Mouse (Mus musculus): ENCODE data around the gene Pla2g6. TPM values are rescaled to one million over a fixed set of nuclear protein-coding genes. Genes with fewer than 3 reads are reported as not detected.
A peak's percentile ranks its signal among the peaks of the same experiment; 100 is the strongest.

Gene Pla2g6
- polyA plus RNA-seq, 1 experiment from 2014 or later, result 11.0 TPM

DNA sequence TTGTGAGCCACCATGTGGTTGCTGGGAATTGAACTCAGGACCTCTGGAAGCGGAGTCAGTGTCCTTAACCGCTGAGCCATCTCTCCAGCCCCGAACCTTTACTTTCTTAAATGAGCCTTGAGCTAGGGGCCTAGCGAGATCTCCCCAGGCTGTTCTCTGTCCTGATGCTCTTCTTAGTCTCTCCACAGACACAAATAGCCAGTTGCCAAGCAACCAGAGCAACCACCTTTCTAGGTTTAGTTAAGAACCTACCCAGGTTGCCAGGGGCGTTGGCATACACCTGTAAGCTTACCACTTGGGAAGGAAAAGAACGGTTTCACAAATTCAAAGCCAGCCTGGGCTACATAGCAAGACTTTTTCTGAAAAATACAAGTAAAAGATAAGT, 1.8 kb upstream of the Pla2g6 start:
- Histone ChIP-seq H3K4me3 (replicated peaks) (no peak overlapping the region), H3K36me3 (no peaks in the 10 kb centered on the region), H3K27ac (no peak overlapping the region), H3K27me3 (no peaks in the 10 kb centered on the region), H3K9me3 (no peaks in the 10 kb centered on the region), H3K4me1 (replicated peaks) (peaks cover 24% of the 10 kb centered on the region), H3K4me2 (no peak overlapping the region), H3K9ac (replicated peaks) (no peak overlapping the region)
- no peak for ATAC-seq (ENCODE audit: insufficient number of reproducible peaks, insufficient read depth, low FRiP score, low TSS enrichment, low read depth)
- 93% methylated on average over 6 of the region's 6 CpGs for WGBS

DNA sequence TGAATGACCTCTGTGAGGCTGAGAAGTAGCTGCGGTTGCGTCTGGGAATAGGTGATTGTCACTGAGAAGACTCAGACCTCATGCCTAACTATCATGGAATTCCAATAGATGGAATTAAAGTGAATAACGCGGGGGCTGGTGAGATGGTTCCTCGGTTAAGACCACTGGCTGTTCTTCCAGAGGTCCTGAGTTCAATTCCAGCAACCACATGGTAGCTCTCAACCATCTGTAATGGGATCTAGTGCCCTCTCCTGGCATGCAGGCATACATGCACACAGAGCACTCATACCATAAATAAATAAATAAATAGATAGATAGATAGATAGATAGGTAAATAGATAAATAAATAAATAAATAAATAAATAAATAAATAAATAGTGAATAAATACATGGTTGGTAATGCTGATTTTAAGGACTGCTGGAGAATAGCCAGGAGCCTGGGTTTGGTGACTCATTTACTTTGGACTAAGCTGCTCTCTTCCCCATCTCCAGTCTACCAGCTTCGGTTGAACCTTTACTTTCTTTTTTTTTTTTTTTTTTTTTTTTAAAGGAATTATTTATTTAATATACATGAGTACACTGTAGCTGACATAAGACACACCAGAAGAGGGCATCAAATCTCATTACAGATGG, 1.3 kb upstream of the Pla2g6 start:
- Histone ChIP-seq H3K4me3 (replicated peaks) (no peak overlapping the region), H3K9ac (replicated peaks) (no peak overlapping the region), H3K27ac (no peak overlapping the region), H3K36me3 (no peaks in the 10 kb centered on the region), H3K9me3 (no peaks in the 10 kb centered on the region), H3K27me3 (no peaks in the 10 kb centered on the region), H3K4me1 (replicated peaks) (peaks cover 22% of the 10 kb centered on the region; the same call in 1 of the 2 replicates), H3K4me2 (no peak overlapping the region)
- WGBS, result 94% methylated on average over 6 of the region's 6 CpGs
- no peak for ATAC-seq (ENCODE audit: insufficient number of reproducible peaks, insufficient read depth, low FRiP score, low TSS enrichment, low read depth)

DNA sequence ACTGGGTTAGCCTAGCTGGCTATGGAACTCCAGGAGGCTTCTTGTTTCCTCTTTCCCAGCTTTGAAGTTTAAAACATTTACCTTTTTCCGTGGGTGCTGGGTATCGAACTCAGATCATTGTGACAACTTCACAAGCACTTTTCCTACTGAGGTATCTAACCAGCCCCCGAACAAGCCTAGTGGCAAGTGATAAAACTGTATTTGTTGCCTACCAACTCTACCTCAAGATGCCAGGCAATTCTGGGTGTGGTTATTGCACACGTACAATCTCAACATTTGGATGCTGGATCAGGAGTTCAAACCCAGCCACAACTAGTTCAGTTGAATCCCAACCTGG, 717 bp upstream of the Pla2g6 start:
- H3K4me1 ChIP-seq (replicated peaks), result peaks cover 25% of the 10 kb centered on the region
- ATAC-seq (ENCODE audit: insufficient number of reproducible peaks, insufficient read depth, low FRiP score, low TSS enrichment, low read depth), result no peak
- H3K9ac ChIP-seq (replicated peaks), result no peak overlapping the region
- H3K27me3 ChIP-seq, result no peaks in the 10 kb centered on the region
- H3K27ac ChIP-seq, result no peak overlapping the region
- no peaks in the 10 kb centered on the region for H3K36me3 ChIP-seq
- no peak overlapping the region for H3K4me3 ChIP-seq (replicated peaks)
- no peaks in the 10 kb centered on the region for H3K9me3 ChIP-seq
- 87% methylated on average over 4 of the region's 4 CpGs for WGBS
- no peak overlapping the region for H3K4me2 ChIP-seq

DNA sequence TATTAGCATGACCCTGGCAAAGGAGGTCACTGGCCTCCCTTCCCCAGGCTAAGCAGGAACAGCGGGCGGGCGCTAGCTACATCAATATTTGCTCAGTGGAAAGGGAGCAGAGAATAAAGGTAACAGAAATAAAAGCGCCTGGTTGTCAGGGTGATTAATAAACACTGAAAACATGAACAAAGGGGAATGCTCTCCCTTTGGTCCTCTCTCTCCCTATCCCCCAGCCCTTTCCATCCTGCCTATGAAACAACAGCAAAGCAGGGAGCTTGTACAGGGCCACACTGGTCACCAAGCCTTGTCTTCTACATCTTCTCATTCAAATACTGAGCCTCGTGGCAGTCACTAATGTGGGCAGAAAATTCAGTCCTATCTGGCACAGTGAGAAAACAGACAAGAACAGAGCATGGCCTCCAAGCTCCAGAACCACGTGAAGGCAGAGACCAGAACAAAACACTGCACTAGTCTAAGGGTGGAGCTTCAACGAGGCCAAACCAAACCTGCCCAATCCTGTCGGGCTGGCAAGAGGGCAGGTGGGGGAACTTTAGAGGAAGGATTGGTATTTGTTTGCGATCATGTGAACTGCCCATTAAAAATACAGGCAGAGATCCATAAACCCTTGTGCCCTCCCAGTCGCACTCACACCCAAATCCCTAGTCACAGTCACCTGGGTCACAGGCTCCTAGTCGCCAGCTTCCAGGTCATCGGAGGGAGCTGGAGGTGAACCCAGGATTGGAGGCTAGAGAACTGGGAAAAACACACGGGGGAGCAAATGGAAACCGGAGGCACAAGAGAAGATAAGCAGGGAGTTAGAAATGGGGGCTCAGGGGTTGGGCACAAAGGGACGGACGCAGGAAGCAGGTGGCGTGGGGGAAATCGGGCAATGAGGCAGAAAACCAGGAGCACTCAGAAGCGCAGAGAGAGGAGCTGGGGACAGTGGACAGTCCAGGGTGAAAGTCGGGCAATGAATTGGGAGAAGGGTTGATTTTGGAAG, 924 bp downstream of the Pla2g6 start:
- Histone ChIP-seq H3K4me3 (replicated peaks) (peak overlapping the region; percentile 55), H3K27ac (peak overlapping the region; percentile 76), H3K36me3 (no peaks in the 10 kb centered on the region), H3K4me1 (replicated peaks) (peaks cover 34% of the 10 kb centered on the region), H3K9me3 (no peaks in the 10 kb centered on the region), H3K9ac (replicated peaks) (peak overlapping the region; percentile 64), H3K27me3 (no peaks in the 10 kb centered on the region), H3K4me2 (peak overlapping the region; percentile 76)
- WGBS, result 20% methylated on average over 20 of the region's 20 CpGs
- ATAC-seq (ENCODE audit: insufficient number of reproducible peaks, insufficient read depth, low FRiP score, low TSS enrichment, low read depth), result 0 out of 2 replicates have a peak, but pooled peaks have one; percentile 0

DNA sequence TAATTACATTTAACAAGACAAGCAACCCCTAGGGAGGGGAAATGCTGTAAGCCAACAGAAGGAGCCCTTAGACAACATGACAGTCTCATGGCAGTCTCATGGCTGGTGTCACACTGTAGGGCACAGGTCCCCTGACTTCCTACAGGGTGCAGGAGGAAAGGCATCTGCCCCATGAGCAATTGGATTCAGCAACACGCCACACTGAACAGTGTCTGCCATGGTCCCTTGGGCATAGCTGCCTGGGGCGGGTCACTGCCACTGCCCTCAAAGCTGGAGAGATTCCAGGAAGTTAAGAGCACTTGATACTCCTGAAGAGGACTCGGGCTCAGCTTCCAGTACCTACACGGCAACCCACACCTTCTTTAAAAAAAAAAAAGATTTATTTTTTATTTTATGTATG, 1.9 kb downstream of the Pla2g6 start:
- no peak for ATAC-seq (ENCODE audit: insufficient number of reproducible peaks, insufficient read depth, low FRiP score, low TSS enrichment, low read depth)
- H3K9ac ChIP-seq (replicated peaks), result no peak overlapping the region
- WGBS, result 78% methylated on average over 4 of the region's 4 CpGs
- H3K4me3 ChIP-seq (replicated peaks), result no peak overlapping the region
- no peaks in the 10 kb centered on the region for H3K27me3 ChIP-seq
- H3K36me3 ChIP-seq, result no peaks in the 10 kb centered on the region
- 0 out of 2 replicates have a peak overlapping the region, but pooled peaks have one; percentile 13 for H3K4me2 ChIP-seq
- H3K27ac ChIP-seq, result peak overlapping the region; percentile 29; the same call in 1 of the 2 replicates
- no peaks in the 10 kb centered on the region for H3K9me3 ChIP-seq
- H3K4me1 ChIP-seq (replicated peaks), result peaks cover 34% of the 10 kb centered on the region

DNA sequence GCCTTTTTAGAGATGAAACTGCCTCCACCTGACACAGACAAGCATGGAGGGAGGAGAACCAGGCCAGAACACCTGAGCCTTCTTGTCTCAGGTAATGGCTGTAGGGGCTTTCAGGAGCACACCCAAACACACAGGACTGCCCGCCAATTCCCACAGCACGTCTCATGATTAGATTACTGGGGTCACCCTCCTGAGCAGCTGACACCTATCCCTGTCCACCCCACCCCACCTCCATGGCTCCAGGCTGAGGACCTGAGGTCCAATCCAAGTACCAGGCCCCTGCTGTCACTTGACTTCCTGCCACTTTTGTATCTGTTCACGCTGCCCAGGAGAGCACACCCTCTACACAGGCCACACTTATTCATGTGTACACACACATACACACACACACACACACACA, 2.4 kb downstream of the Pla2g6 start:
- ATAC-seq (ENCODE audit: insufficient number of reproducible peaks, insufficient read depth, low FRiP score, low TSS enrichment, low read depth), result no peak
- H3K27ac ChIP-seq, result peak overlapping the region; percentile 29; the same call in 1 of the 2 replicates
- 83% methylated on average over 3 of the region's 3 CpGs for WGBS
- no peaks in the 10 kb centered on the region for H3K9me3 ChIP-seq
- H3K27me3 ChIP-seq, result no peaks in the 10 kb centered on the region
- H3K36me3 ChIP-seq, result no peaks in the 10 kb centered on the region
- no peak overlapping the region for H3K4me2 ChIP-seq
- no peak overlapping the region for H3K9ac ChIP-seq (replicated peaks)
- H3K4me1 ChIP-seq (replicated peaks), result peaks cover 34% of the 10 kb centered on the region
- no peak overlapping the region for H3K4me3 ChIP-seq (replicated peaks)

DNA sequence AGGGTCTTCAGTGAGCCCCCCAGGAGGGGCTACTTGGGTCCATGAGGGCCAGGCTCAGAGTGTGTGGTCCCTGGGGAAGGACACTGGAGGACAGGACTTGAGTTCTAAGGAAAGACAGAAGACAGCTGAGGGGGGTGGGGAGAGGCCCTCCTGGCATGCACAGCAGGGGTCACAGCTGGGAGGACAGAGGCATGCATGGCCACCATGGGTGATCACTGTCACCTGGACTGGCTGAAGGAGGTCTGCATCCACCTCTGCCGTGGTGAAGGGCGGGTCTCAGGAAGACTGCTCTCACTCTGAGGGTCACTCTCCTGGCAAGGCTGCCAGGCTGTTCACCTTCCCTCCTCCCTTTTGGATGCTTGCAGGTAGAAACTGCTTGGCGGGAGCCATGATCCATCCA, 3.8 kb downstream of the Pla2g6 start:
- no peak overlapping the region for H3K9ac ChIP-seq (replicated peaks)
- H3K9me3 ChIP-seq, result no peaks in the 10 kb centered on the region
- no peak overlapping the region for H3K4me2 ChIP-seq
- H3K27me3 ChIP-seq, result no peaks in the 10 kb centered on the region
- peaks cover 34% of the 10 kb centered on the region for H3K4me1 ChIP-seq (replicated peaks)
- H3K27ac ChIP-seq, result 0 out of 2 replicates have a peak overlapping the region, but pooled peaks have one; percentile 13
- H3K36me3 ChIP-seq, result no peaks in the 10 kb centered on the region
- H3K4me3 ChIP-seq (replicated peaks), result no peak overlapping the region
- ATAC-seq (ENCODE audit: insufficient number of reproducible peaks, insufficient read depth, low FRiP score, low TSS enrichment, low read depth), result no peak
- 82% methylated on average over 3 of the region's 3 CpGs for WGBS

DNA sequence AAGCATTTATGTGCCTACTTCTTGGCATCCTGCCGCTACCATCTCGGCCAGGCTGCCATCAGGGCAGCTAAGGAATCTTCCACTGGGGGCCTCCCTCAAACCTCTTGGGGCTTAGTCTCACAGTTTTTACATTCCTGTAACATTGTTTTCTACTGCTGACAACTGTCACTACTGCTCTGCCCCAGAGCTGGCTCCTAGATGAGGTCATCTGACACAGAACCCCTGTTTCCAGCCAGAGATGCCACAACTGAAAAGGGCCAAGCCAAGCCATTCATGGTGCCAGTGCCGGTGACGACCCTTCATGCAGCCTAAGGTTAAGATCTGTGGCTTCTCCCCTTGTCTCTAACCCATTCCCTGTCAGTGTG, 4.4 kb downstream of the Pla2g6 start:
- 72% methylated on average over 4 of the region's 4 CpGs for WGBS
- no peaks in the 10 kb centered on the region for H3K36me3 ChIP-seq
- no peaks in the 10 kb centered on the region for H3K9me3 ChIP-seq
- H3K4me3 ChIP-seq (replicated peaks), result no peak overlapping the region
- H3K4me1 ChIP-seq (replicated peaks), result peaks cover 34% of the 10 kb centered on the region
- ATAC-seq (ENCODE audit: insufficient number of reproducible peaks, insufficient read depth, low FRiP score, low TSS enrichment, low read depth), result no peak
- H3K9ac ChIP-seq (replicated peaks), result no peak overlapping the region
- no peaks in the 10 kb centered on the region for H3K27me3 ChIP-seq
- H3K4me2 ChIP-seq, result no peak overlapping the region
- peak overlapping the region; percentile 74 for H3K27ac ChIP-seq

DNA sequence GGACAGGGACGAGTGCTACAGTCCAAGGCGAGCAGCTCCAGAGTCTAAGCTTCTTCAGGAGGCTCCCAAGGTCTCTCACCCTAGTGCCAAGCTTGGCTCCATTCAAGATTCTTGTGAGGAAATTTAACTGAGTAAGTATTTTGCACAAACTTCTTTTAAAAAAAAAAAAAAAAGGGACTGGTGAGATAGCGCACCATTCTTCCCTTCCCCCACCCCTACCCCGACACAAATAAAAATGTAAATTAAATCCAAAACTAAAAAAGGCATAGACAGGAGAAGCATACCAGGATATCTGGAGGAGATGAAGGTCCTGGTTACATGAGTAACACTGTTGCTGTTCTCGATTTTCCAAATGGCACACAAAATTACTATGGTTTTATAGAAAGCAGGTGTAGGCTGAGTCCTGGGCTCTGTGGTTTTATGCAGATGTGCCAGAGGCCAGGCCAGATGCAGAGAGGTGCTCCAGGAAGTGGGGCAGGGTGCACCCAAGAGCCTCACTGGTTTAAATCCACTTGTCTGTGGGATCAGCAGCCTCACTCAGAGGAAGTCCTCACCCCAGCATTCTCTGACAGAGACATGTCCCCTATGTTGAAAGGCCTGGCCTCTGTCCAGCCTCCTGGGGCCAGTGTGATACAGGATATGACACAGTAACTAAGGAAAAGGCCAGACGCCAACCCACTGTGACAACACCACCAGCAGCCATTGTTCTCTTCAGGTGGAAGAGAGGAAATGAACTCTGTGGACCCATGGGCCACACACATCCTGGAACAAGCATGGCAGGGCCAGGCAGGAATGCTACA, 5.0 kb downstream of the Pla2g6 start:
- H3K4me3 ChIP-seq (replicated peaks), result no peak overlapping the region
- H3K36me3 ChIP-seq, result no peaks in the 10 kb centered on the region
- no peaks in the 10 kb centered on the region for H3K9me3 ChIP-seq
- no peak overlapping the region; the same call in 1 of the 2 replicates for H3K9ac ChIP-seq (replicated peaks)
- H3K4me1 ChIP-seq (replicated peaks), result peaks cover 34% of the 10 kb centered on the region
- 69% methylated on average over 6 of the region's 6 CpGs for WGBS
- no peak overlapping the region for H3K4me2 ChIP-seq
- no peaks in the 10 kb centered on the region for H3K27me3 ChIP-seq
- no peak for ATAC-seq (ENCODE audit: insufficient number of reproducible peaks, insufficient read depth, low FRiP score, low TSS enrichment, low read depth)
- H3K27ac ChIP-seq, result peak overlapping the region; percentile 74

DNA sequence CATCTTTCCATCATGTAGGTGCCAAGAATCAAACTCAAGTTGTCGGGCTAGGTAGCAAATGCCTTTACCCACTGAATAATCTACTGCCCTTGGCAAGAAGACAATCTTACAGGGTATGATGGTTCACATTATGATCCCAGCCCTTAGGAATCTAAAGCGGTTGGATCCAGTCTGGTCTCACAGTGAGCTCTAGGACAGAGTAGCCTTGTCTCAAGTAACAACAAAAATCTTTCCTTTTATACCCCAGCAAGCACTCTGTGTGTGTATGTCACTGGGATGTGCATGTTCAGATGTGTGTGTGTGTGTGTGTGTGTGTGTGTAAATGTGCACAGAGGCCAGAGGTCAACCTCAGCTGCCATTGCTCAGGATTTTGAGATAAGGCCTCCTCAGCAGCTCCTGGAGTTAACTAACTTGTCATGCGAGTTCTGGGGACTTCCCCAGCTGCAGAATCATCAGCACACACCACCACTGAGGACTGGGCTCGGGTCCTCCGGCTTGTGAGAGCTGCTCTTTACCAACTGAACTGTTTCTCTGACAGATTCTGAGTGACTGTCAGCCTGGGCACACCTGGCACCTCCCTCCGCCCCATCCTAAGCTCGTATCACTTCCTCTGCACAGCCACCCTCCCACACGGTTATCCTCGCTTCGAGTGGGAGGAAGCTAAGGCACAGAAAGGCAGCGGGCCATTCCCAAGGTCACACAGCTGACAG, 5.8 kb downstream of the Pla2g6 start:
- 71% methylated on average over 11 of the region's 11 CpGs for WGBS
- Histone ChIP-seq H3K9me3 (no peaks in the 10 kb centered on the region), H3K27ac (peak overlapping the region; percentile 35; the same call in 1 of the 2 replicates), H3K4me1 (replicated peaks) (peaks cover 32% of the 10 kb centered on the region), H3K9ac (replicated peaks) (no peak overlapping the region), H3K4me2 (no peak overlapping the region), H3K4me3 (replicated peaks) (no peak overlapping the region), H3K36me3 (0 out of 2 replicates have a peak, but pooled peaks cover 2% of the 10 kb centered on the region), H3K27me3 (no peaks in the 10 kb centered on the region)
- ATAC-seq (ENCODE audit: insufficient number of reproducible peaks, insufficient read depth, low FRiP score, low TSS enrichment, low read depth), result no peak

Data from limb, embryonic 12.5 days (tissue).